Mouse (Mus musculus): ENCODE results near the gene Gm20388.

DNA sequence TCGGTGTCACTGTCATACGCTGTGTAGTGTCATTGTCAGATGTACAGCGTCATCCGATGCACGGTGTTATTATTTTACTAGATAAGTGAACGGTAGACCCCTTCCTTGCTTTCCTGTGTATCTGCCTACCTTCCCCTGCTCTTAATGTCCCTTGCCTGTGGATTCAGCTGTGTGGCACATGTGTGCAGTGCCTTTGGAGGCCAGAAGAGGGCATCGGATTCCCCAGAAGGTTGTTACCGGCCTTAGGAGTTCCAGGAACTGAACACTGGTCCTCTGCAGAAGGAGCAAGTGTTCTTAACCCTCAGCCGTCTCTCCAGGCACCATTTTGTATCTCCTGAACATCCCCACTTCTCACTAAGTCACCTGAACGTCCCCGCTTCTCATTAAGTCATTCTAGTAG is 3907.1 kb downstream of the Gm20388 start:
- TF ChIP-seq CTCF (IDR thresholded peaks at IDR 0.05; ENCODE audit: low read depth, low read length) (no peak), GATA1 (IDR thresholded peaks at IDR 0.05; ENCODE audit: borderline replicate concordance, low read length) (no peak), POLR2AphosphoS5 (IDR thresholded peaks at IDR 0.05; ENCODE audit: insufficient replicate concordance, low read depth, low read length) (no peak), TAL1 (conservative IDR thresholded peaks at IDR 0.05; ENCODE audit: low read depth, low read length) (no peak), GATA2 (IDR thresholded peaks at IDR 0.05; ENCODE audit: borderline replicate concordance, low read depth, low read length) (no peak)

All from G1E (cell line).